Mouse (Mus musculus) adrenal gland, adult 8-10 months (tissue): ENCODE measurements at regions not wholly inside any gene's neighbourhood (a gene's known extent, or its start where the extent isn't known, plus 50 kb on each side); places are given as distances from the start of the nearest gene placed in this dataset.

Source experiments
- DNase-seq: peaks from one replicate; pipeline ENCODE4 v3.0.0; 2022

- DNase-seq, result no peak
These were observed 389.6 kb upstream of the Adamts16 start for GRCm38 (mm10) chr13:71231182-71231581.

- no peak for DNase-seq
These were observed 373.2 kb upstream of the Adamts16 start for GRCm38 (mm10) chr13:71214776-71215175.

- DNase-seq, result no peak
These were observed 369.8 kb upstream of the Adamts16 start for GRCm38 (mm10) chr13:71211363-71211762.

GRCm38 (mm10) chr13:71210658-71211251, 369.1 kb upstream of the Adamts16 start:
- no peak for DNase-seq

- DNase-seq, result no peak
These were observed 364.1 kb upstream of the Adamts16 start for GRCm38 (mm10) chr13:71205708-71206107.

GRCm38 (mm10) chr13:71200656-71201055, 359.0 kb upstream of the Adamts16 start:
- DNase-seq, result no peak

GRCm38 (mm10) chr13:71195675-71196074, 354.1 kb upstream of the Adamts16 start:
- no peak for DNase-seq

- no peak for DNase-seq
These were observed 342.9 kb upstream of the Adamts16 start for GRCm38 (mm10) chr13:71184500-71184899.

GRCm38 (mm10) chr13:71179083-71179482, 337.5 kb upstream of the Adamts16 start:
- DNase-seq, result no peak

GRCm38 (mm10) chr13:71174335-71174734, 332.7 kb upstream of the Adamts16 start:
- no peak for DNase-seq

- DNase-seq, result no peak
These were observed 324.6 kb upstream of the Adamts16 start for GRCm38 (mm10) chr13:71166226-71166625.

GRCm38 (mm10) chr13:71165096-71165920, 323.7 kb upstream of the Adamts16 start:
- DNase-seq, result no peak

GRCm38 (mm10) chr13:71164012-71164411, 322.4 kb upstream of the Adamts16 start:
- DNase-seq, result no peak

GRCm38 (mm10) chr13:71162952-71163351, 321.3 kb upstream of the Adamts16 start:
- no peak for DNase-seq

GRCm38 (mm10) chr13:71158300-71158860, 316.8 kb upstream of the Adamts16 start:
- no peak for DNase-seq

- no peak for DNase-seq
These were observed 316.2 kb upstream of the Adamts16 start for GRCm38 (mm10) chr13:71157656-71158299.

GRCm38 (mm10) chr13:71150092-71150491, 308.5 kb upstream of the Adamts16 start:
- DNase-seq, result no peak

GRCm38 (mm10) chr13:71149303-71149696, 307.7 kb upstream of the Adamts16 start:
- DNase-seq, result no peak

GRCm38 (mm10) chr13:71148491-71149302, 307.1 kb upstream of the Adamts16 start:
- DNase-seq, result no peak

- DNase-seq, result no peak
These were observed 305.3 kb upstream of the Adamts16 start for GRCm38 (mm10) chr13:71146859-71147443.

GRCm38 (mm10) chr13:71138745-71139312, 297.2 kb upstream of the Adamts16 start:
- no peak for DNase-seq
